Mouse (Mus musculus): ENCODE data around the gene Snx29.

The Snx29 gene

DNA sequence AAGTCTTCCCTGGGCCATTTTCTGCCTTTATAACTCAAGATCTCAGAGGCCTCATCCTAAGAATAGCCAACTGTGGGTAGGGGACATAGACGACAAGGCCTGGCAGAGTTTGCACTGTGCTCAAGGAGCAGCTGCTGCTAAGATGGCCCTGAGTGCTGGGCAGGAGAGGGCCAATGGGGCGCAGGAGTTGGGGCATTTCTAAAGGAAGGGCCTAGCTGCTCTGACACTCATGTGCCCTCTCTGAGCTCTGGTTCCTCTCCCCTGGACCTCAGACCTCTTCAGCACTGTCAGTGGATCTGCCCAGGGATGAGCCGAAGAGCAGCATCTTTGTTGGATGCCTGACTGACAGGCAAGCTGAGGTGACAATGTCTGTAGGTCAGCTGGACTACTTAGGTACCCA, 426.4 kb downstream of the Snx29 start:
- no peak for DNase-seq

DNA sequence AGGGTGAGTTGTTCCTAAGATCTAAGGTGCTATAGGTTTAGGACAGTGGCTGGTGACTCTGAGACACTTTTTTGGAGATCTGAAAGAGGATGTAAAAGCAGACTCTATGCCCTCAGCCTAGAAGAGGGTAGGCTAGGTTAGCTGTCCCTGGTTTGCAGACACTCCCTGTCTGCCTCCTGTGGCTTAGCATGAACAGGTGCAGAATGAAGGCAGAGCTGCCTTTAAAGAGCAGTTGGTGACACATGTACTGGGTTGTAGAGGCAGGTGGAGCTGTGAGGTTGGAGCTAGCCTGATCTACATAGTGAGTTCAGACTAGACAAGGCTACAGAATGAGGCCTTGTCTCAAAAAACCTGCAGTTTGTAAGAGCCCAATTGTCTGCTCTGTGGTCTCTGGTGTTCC, 427.9 kb downstream of the Snx29 start:
- no peak for DNase-seq

DNA sequence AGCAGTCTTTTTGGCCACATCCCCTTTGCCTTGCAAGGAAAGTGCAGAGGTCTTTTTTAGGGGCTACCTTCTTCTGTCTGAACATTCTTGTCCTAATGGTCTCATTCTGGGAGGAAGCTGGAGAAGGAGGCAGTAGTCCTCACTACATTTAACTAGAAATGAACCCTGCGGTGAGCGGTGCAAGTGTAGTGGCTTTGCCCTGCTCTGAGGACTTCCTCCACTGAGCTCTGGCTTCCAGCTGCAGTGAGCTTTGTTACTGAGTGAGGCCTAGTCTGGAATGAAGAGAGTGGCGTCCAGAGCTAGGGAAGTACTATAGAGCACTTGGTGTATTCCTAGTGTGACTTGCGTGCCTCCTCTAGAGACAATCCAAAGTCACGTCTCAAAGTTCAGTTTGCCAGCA, 429.8 kb downstream of the Snx29 start:
- DNase-seq = no peak

DNA sequence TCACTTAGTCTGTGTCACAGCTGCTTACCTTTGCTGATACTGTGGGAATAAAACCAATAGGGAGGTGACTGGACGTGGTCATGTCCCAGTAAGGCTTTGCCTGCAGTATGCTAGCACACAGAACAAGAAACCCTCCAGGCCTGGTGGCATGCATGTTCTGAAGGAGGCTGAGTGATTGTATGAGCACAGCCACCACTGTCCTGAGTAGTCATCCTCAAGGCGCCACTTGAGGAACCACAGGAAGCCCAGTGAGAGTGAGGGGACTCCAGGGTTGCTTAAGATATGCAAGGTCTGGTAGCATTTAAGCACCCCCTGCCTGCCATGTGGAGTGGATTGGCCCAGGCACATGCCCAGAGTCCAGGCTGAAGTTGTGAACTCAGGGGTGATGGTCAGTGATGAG, 430.8 kb downstream of the Snx29 start:
- DNase-seq = no peak

DNA sequence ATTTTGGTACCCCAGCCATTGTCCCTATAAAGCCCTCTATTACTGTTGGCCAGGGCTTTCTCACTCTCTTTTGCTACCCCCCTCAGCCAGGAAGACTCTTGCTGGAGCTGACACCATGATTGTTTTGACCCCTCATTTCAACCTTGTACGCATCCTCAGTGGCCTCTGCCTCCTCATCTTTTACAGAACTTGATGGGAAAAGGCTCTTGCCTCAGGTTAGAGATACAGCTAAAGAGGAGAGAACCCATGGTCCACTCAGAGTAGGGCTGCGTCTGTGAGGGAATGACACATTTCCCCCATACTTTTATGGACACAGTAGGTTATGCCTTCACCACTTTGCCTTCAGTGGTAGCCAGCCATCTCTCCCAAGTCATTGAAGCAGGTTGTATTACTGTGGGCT, 431.4 kb downstream of the Snx29 start:
- DNase-seq = no peak

DNA sequence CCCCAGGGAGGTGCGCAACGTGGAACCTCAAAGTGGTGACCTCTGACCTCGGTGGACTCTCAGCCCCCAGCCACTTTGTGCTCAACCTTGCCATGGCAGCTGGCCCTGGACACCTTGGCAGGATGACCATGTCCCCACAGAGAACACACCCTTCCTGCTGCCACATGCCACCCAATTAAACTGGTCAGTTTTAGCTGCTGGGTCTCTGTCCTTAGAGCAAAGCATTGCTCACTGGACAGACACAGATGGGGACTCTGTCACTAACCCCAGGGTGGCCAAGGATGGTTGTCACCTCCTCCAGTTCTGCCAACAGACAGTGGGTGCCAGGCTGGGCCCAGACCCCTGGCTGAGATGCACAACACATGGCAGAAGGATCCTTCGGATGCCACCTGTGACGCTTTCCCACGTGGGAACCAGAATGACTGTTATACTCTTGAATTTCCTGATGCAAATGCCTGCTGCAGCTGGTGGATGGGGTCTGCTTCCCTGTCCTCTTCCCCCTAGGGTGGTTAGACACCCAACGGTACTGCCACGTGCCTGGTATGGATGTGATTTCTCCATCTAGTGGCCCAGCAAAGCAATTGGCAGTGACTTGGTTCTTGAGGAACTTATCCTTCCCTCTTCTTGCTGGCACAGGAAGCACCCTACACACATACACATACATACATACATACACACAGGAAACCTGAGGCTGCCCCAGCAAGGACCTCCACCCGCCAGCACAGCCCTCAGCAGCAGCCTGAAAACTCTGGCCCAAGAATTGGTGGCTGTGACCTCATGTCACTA, 432.8 kb downstream of the Snx29 start:
- DNase-seq = no peak

DNA sequence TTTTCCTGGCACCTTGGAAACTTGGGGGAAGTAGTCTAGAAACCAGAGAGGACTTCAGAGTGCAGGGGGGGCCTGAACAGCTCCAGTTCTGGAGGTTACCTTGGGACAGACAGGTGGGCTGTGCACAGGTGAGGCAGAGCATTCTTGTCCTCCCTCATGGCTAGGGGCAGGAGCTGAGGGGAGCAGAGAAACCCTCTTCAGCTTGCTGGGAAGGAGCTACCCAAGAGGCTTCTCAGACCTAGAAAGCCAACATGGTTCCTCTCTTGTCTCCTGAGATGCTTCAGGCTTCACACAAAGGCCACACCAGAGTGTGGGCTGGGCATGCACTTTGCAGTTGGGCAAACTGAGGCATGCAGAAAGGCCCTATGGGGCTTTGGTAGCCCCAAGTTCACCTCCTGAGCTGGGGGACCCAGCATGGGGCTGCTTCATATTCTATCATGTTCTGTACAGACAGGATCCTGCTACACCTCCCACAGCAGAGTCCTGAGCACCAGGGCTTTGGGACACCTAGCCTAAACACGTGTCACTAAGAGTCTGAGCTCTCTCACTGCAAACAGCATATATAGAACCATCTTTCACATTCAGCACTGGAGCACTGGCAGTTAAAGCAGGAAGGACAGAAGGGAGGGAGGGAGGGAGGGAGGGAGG, 434.0 kb downstream of the Snx29 start:
- no peak for DNase-seq

DNA sequence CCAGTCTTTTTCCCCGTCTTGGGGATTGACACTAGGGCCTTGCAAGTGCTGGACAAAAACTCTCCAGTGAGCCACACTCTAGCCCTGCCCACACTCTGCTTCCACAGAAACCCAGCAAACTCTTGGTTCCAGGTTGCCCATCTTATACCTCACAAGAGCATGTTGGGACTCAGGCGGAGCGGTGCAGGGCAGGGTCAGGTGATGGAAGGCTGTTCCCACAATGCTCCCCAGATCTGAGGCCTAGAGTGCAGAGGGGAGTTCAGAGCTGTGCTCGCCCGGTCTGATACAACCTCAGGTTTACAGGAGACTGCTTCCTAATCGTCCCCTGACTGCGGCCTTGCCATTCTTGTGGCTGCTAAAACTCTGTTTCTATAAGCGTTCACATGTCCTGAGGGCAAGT, 434.8 kb downstream of the Snx29 start:
- no peak for DNase-seq

DNA sequence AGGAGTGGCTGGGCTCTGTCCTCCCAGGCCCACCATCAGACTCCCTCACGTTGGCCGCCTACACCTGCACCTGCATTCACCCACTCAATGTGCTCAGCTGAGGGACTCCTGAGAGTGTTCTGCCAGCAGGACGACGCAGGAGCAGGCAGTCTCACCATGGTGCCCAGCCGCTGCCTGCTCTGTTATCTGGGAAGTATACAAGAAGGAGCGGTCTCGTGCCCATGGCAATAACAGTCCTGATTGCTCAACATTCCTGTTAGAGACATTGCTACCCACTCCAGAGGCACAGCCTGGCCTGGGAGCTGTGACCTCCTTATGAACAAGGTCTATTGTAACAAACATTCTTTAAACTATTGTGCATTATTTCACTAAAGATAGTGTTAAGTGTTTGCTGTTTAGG, 435.2 kb downstream of the Snx29 start:
- no peak for DNase-seq

DNA sequence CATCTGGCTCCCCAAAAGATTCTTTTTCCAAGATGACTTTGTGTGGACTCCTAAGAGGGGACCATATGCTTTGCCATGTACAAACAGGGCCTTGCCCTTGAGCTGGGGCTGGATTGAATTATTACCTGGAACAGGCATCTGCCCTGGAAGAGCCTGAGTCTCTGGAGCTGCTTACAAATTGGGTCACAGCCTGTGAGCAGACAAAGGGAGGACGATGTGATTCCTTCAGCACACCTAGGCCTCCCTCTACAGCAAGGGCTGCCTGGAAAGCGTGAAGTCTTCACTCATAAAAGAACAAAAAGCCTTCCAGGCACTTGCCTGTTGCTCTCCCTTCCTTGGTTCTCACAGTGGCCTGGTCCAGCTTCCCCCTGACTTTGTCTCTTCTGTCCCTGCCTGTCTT, 449.6 kb downstream of the Snx29 start:
- no peak for DNase-seq

DNA sequence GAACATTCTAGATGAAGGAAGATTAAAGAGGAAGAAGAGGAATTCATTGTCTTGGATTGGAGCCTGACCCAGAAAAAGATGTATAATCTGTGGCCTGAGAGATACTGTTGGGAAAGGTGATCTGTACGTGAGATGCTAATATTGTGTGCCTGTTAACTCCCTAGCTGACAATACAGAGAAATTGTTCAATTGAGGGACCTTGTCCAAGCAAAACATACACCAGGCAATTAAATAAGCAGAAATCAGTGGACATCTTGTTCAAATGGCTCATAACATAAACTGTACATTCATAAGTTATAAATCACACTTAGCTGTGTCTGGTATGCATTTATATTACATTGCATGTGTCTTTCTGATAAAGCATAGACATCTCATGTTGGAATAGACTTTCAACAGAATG, 451.6 kb downstream of the Snx29 start:
- no peak for DNase-seq

DNA sequence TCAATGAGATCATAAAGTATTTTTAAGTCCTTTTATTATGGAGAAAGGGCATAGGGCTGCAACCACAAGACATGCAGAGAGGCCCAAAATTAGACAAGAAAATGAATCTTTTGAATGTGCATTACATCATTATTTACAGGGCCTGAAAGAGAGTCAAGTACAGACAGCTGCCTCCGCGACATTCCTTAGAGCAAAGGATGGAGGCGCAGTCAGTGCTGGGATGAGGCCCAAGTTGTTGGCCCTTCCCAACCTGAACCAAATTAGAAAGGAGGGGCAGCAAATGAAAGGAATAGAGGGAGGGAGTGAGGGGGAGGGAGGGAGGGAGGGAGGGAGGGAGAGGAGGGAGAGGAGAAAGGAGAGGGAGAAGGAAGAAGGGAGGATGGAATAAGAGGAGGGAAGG, 453.8 kb downstream of the Snx29 start:
- DNase-seq = no peak

DNA sequence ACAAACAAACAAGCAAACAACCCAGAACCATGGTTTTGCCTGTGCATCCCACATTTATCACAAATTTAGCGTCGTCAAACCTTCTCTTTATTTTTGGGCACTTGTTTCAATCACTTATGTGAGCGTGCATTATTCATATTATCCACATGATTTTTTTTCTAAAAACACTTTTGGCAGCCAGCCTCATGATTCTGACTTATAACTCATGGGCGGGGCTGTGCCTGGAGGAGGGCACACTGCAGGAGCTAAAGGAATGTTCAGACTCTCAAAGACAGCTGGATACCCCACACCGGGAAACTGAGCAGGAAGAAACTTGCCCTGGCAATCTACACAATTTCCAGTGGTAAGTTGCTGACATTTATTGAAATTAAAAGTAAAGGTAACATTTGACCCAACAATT, 455.5 kb downstream of the Snx29 start:
- DNase-seq = no peak

DNA sequence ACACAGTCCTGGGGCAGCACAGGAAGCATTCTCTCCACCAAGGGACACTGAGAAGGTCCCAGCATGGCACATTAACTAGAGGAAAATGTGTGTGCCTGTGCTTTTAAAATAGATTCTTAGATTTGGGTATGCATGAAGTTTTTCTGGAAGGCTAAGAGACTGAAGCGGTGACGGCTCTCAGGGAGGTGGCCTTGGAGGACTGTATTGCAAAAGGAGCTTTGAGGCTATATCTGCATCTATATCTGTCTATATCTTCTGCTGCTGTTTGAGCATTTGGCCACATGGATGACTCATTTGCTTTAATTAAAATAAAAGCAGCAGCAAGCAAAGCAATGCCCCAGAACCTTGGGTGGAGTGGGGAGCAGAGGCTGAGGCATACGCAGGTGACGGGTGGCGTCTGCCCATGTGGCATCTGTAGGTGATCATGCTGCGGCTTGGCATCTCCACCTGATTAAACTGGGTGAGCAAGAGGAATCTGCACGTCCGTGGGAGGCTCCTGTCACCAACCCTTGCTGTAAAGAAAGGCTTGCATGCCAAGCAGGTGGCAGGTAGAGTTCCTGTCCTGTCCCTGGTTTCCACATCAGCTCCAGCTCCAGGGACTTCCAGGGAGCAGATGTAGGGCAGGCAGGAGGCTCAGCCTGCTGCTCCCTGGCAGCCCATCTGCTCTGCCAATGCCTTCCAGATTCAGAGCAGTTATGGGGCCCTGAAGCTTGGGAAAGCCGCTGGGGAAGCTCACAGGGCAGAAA, 456.2 kb downstream of the Snx29 start:
- no peak for DNase-seq

DNA sequence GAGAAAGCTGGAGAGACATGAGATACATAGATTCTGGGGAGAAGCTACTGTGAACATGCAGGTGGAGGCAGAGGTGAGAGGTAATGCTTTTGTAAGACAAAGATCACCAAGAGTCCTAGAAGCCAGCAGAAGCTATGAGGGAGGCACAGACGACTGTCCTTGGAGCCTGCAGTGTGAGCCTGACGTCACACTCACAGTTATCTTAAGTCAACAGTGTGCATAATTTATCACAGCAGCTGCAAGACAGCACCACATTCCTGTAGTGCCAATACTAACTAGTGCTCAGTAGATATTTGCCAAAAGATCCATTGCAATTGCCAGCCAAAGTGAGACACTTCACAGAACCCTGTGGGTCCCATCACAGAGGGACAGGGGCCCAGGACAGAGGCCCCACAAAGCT, 459.4 kb downstream of the Snx29 start:
- DNase-seq = peak; percentile 13

DNA sequence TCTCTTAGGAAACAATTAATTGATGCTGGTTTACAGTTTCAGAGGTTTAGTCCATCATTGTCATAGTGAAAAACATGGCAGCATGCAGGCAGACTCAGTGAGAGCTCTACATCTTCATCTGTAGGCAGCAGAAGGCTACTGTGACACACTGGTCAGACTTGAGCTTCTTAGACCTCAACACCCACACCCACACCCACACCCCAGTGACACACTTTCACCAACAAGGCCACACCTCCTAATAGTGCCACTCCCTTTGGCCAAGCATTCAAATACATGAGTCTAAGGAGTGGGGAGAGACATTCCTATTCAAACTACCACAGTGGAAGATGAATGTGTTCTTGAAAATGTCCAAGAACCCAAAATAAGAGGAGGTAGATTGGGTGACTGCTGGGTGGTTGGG, 460.6 kb downstream of the Snx29 start:
- no peak for DNase-seq

DNA sequence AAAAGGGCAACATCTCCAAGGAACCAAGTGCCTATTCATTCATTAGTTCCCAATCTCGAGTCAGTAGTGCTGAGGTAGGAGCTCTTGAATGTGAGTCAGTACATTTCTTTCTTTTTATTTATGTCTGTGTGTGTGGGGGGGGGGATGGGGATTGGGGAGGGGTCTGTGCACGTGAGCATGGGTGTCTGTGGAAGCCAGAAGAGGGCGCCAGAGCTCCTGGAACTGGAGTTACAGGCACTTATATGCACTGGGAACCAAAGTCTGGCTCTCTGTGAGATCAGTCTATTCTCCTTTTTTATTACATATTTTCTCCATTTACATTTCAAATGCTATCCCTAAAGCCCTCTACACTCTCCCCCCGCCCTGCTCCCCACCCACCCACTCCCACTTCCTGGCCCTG, 461.6 kb downstream of the Snx29 start:
- no peak for DNase-seq

DNA sequence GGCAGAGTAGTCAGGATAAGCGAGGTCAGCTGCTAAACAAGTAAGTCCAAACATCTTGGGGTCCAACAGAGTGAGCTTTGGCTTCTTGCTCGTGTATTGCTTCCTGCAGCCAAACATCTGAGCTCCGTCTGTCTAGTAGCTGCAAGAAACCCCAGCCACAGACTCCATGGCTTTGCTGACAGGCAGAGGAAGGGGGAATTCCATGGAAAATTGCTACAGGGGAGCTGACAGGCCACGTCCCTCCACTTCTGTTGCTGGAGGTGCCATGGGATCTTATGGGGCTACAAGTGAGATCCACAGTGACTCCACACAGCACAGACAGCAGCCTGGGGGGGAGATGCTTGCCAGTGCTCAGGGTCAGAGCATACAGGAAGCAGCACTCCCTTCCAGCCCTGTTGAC, 463.1 kb downstream of the Snx29 start:
- DNase-seq = no peak

DNA sequence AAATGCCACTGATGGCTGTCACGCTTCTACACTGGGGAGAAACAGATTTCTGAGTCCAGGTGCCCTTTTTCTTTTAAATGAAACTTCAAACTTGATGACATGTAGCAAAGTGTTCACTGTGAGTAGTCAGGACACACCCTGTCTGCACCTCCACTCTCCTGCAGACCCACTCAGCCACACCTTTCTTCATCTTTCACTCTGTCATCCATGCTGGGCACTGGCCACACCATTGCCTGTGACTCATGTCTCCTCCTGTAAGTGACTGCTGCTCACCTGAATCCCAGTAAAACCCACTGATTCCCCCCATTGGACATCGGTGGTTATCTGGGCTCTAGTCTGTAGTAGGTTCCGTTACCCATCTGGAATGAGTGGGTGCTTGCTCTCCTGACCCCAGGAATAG, 467.8 kb downstream of the Snx29 start:
- no peak for DNase-seq

DNA sequence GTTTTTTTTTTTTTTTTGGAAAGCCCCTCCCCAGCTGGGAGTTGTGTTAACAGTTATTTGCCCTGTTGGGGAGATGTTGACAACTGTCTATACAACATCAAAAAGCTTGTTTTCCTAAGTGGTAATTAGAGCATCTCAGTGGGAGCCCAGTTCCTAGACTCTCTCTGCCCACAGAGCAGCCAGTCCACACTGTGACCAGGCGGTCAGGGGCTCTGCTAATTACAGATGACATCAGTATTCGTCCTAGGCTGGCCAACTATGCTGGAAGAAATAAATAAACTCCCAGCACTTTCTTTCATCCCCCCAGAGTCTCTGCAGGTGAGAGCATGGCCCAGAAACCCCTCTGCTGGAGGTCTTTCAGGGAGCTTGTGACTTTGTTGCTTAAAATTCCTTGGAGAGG, 470.7 kb downstream of the Snx29 start:
- DNase-seq = no peak

DNA sequence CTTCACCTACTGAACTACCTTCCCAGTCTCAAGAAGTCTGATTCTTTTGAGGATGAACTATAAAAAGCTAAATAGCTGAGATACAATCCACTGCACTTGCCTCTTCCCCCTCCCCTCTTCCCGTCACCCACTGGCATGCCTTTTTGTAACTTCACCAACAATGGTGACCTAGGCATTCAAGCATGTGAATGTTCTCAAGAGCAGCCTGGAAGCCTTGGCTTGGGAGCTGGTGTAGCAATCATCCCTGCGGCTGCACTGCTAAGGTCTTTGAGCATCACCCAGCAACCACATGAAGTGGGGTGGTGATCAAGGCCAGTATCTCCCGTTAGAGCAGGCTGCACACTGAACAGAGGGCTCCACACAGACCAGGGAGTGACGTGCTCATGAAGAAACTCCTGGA, 471.9 kb downstream of the Snx29 start:
- no peak for DNase-seq

DNA sequence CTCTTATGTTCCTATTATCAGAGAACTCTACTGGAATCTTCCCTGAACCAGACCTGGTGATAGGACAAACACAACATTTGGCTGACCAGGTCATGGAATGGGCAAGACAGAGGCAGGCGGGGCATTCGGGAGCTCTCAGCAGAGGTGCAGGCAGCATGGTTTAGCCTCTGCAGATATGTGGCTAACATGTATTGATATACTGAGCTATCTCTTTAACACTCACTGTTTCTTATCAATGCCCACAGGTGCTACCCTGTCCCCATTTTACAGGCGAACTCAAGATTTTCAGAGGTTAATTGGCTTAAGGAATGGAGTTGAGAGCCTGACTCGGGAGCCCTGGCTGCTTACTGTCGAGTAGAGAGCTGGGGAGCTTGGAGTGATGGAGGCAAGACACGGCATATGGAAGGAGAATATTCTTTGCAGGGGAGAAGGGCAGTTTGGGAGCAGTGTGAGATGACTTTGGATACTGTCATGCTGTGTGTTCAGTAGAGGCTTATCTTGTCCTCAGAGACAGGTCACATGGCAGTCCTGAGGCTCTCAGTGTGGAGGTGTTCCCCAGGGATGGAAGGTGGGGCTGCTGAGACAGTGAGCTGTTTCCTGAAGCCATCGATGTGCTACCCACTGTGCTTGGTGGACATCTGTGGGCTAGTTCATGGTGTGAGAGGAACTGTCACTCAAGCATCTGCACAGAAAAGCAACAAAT, 473.2 kb downstream of the Snx29 start:
- no peak for DNase-seq

DNA sequence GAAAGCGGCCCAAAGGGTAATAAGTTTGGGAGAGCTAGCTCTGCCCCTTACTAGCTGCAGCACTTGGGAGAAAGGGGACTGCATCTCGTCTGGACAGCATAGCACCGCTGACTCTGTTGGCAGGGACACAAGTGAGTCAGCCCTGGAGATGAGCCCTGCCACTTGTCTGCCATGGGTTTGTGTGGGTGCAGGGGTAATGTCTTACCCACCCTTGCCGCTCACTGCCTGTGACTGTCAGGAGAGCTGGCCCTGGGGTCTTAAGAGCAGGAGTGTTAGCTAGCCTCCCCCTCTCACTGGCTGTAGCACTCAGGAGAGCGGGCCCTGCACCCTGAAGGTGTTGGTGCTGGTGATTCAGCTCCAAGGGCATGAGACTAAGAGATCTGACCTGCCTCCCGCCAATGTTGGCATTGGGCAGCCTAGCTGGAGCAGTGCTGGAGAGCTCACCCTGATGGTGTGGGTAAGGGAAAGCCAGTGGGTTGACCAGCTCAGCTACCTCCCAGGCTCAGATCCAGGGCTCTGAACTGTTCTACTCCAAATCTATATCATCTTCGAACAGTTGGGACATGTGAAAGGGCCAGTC, 479.3 kb downstream of the Snx29 start:
- DNase-seq = no peak
